Mouse (Mus musculus): ENCODE measurements around the gene Rab24.

DNA sequence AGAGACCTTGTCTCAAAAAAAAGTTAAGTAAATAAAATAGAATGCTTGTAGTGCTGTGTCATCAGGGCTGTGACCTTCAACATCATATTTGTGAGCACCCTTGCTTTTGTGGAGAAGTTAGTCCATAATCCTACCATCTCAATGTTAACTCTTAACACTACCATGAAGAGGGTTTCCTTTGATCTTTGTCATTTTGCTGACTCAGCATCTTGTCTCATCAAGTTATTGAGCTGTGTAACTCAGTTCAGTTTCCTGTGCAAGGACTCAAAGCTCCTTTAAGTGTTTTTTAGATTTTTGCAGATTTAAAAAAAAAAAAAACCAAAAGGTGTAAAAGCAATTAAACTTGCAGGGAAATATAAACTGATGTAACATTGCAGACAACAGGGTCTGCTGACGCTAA, 25.0 kb downstream of the Rab24 start:
- TF ChIP-seq CTCF (IDR thresholded peaks at IDR 0.05; ENCODE audit: low read depth) (no peak), EP300 (IDR thresholded peaks at IDR 0.05; ENCODE audit: low read depth) (no peak)
